Mouse (Mus musculus) left cerebral cortex, adult 18-20 months (tissue): ENCODE measurements around the gene Jmjd8. TPM values are rescaled to one million over a fixed set of nuclear protein-coding genes. Genes with fewer than 3 reads are reported as not detected.
A peak's percentile ranks its signal among the peaks of the same experiment; 100 is the strongest.
"Not testable (repeated sequence)": the region's sequence is repeated elsewhere in the genome, so short reads cannot be mapped to it uniquely, and the experiment has no call there.

Experiments
- DNase-seq, 2 experiments: peaks; one replicate each; pipeline ENCODE4 v3.0.0; 2021 to 2022; ENCODE audit warnings: low spot score in 2 of 2, mixed read lengths in 1 of 2
- total RNA-seq, 2 experiments: library from RNA; stranded (reverse); gene quantifications; 2 replicates each; pipeline ENCODE4 v1.2.3; 2021

Jmjd8 gene
- total RNA-seq, 2 experiments from 2014 or later: 43.5 to 52.3 TPM

DNA sequence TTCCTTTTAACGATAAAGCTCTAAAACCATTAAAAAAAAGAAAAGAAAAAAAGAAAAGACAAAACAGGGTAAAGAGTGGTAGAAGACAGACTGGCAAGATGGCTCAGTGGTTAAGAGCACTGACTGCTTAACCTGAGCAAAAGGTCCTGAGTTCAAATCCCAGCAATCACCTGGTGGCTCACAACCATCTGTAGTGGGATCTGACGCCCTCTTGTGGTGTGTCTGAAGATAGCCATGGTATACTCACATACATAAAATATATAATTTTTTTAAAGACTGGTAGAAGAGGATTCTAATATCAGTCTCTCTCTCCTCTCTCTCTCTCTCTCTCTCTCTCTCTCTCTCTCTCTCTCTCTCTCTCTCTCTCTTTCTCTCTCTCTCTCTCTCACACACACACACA lies 21.2 kb upstream of the Jmjd8 start:
- not testable (repeated sequence) for DNase-seq

DNA sequence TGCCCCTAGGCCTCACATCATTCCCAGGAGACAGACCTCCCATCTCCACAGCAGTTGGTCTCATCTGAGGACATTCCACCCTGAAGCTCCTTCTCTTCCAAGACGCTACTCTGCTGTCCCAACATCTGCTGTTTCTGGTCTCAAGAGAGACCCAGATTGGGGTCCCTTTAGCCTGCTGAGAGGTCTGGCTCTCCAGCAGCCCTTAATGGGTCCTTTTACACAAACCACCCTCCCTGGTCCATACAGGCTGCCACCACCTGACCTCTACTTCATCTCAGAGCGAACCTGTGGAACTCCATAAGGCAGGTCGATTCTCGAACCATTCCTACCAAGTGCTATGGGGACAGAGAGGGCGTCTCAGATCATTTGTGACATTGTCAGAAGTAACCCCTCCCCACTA lies 20.6 kb upstream of the Jmjd8 start:
- no peak for DNase-seq

DNA sequence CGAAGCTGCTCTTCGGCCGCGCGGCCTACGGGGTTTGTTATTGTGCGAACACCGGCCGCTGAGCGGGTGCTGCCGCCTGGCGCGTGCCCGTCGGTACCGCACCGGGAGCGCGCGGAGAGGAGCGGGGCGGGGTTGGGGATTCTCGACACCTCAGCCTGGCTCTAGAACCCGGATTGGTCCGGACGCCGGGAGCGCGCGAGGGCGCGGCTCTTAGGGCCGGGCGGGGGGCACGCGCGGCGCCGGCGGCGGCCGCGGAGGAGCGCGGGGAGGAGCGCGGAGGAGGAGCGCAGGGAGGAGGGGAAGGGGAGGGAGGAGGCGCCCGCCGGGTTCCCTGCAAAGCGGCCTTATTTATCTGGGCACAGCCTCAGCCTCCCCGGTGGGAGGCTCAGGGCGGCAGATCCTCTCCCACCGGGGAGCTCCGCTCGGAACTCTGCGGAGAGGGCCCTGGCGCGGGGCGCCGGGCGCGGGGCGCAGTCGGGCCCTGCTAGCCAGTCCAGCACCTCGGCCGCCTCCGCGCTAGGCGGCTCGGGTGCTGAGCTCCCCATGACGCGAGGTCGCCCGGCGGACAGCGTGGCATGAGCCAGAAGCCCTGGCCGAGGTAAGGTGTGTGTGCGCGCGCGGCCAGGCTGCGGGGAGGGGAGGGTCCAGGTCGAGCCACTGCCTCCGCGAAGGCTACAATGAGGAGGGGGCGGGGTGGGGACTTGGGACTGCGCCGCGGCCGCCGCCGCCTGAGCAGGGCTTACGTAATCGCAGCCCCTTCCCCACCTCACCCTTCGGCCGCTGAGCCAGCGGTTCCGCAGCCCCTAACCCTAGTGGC lies 19.7 kb upstream of the Jmjd8 start, which contains the start of gene Fbxl16:
Gene Fbxl16 (plus strand): TSS at position 297 of the 817 bp plus-strand sequence.
- peak; percentile 86 to 95 for DNase-seq

DNA sequence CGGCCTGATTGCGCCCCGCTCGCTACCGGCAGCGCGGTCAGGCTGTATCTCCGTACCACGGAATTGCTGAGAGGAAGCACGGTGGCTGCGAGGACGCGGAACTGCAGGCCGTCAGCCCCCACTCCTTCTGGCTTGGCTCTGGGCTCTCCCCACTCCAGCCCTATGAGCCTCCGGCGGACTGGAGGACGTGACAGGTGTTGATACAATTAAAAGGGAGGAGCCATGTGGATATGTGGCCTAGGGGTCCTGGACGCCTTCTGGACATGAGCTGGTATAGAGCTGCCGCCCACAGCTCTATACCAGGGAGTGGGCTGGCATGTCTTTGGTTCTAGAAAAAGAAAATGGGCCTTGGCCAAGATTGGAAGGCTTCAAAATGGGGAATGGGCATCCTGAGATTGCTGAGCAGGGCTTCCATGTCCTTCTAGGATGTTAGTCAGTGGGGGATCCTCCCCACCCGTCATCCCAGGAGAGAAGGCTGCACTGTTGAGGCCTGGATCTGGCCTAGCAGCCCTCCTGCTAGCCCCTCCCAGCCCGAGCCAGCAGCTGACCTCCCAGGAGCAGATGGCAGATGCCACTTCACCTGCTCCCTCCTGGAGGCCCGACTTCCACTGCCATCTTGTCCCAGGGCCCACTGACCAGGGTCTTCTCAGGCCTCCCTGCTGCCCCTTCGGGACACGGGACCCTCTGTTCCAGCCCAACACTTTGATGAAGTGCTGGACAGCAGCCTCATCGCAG lies 18.9 kb upstream of the Jmjd8 start:
- peak in 1 of 2 experiments; percentile 40 for DNase-seq

DNA sequence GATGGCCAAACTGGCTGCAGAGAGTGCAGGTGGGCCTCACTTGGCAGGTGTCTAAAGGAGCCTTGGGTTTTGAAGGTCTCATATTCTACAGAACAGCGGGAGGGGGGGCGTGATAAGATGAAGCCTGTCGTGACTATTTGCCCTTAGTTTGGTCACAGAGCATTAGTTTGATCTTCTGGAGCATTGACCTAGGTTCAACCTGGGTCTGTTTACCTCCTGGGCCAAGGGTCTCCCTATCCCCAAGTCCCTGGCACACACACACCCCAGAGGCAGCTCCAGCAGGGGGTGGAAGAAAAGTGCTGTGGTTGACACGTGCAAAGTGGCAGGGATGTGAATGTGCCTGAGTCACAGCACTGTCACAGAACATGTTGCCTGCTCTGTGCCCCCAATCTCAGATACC lies 17.8 kb upstream of the Jmjd8 start:
- no peak for DNase-seq

DNA sequence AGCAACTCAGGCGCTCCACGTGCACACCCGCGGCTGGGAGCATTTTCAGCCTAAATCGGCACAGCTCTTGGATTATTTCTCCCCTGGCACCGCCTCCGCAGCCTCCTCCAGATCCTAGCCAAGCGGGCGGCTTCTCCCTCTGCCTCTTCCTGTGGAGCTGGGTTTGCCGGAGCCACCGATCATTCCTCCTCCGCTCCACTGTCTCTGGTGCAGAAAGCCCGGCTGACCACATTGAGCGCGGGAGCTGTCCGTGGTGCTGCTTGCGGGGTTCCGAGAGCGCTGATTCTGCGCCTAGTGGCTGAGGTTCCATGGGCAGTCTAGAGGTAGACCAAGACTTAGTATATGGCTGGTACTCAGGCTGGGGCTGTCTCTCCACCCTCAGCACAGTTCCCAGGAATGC lies 15.2 kb upstream of the Jmjd8 start:
- DNase-seq: peak; percentile 87 to 93

DNA sequence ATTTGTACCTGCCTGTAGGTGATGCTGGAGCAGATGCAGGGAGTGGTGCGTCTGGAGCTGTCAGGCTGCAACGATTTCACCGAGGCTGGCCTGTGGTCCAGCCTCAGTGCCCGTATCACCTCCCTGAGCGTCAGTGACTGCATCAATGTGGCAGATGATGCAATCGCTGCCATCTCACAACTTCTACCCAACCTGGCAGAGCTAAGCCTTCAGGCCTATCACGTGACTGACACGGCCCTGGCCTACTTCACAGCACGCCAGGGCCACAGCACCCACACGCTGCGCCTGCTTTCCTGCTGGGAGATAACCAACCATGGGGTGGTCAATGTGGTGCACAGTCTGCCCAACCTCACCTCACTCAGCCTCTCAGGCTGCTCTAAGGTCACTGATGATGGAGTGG lies 11.0 kb upstream of the Jmjd8 start:
- no peak for DNase-seq

DNA sequence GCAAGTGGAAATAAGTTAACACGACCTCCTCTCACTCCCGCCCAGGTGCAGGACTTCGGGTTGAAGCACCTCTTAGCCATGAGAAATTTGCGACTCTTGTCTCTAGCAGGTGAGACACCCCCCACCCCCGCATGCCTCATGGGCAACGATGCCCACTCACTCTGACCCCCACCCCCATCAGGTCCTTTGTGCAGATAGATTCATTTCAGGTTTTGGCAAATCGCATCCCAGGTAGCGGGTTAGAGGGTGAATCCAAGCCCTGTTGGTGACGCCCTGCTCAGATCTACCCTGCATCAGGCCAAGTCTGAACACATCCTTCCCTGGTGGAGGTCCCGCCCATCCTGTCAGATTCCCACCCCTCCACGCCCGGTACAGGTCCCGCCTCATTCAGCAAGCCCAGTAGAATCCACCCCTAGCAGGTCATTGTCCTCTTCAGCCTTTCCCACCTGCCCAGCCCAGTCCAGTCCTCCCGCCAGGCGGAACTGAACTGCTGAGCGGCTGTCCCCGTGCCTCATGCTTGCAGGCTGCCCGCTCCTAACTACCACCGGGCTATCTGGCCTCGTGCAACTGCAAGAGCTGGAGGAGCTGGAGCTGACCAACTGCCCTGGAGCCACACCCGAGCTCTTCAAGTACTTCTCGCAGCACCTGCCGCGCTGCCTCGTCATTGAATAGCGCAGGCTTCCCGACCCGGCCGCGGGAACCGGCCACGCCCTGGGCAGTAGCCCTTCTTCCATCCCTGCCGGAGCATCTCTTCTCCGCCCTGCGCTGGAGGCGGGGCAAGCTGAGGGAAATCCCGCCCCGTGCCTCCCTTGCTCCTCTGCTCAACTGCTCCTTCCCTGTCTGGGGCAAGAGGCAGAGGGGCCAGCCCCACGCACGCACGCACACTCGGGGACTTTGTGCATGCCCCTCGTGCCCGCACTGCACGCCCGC lies 9.6 kb upstream of the Jmjd8 start:
- no peak for DNase-seq

DNA sequence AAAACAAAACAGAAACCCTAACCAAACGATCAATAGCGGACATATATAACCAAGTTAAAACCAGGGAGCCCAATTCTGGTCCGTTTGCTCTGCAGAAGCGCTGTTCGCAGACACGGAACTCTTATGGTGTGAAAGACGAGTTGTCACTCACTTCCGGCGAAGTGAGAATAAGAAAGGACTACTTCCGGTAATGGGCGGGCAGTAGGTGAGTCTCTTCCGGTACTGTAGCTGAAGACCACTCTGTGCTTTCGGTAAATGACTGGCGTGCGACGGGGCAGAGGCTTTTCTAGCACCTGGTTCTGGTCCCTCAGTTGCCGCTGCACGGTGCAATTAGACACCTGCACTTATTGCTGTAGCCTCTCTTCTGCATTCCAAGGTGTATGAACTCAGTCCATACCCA lies 5.2 kb upstream of the Jmjd8 start, which contains the start of gene Wdr24:
Gene Wdr24 (plus strand): TSS at position 176 of the 400 bp plus-strand sequence.
- DNase-seq: peak; percentile 71 to 80

DNA sequence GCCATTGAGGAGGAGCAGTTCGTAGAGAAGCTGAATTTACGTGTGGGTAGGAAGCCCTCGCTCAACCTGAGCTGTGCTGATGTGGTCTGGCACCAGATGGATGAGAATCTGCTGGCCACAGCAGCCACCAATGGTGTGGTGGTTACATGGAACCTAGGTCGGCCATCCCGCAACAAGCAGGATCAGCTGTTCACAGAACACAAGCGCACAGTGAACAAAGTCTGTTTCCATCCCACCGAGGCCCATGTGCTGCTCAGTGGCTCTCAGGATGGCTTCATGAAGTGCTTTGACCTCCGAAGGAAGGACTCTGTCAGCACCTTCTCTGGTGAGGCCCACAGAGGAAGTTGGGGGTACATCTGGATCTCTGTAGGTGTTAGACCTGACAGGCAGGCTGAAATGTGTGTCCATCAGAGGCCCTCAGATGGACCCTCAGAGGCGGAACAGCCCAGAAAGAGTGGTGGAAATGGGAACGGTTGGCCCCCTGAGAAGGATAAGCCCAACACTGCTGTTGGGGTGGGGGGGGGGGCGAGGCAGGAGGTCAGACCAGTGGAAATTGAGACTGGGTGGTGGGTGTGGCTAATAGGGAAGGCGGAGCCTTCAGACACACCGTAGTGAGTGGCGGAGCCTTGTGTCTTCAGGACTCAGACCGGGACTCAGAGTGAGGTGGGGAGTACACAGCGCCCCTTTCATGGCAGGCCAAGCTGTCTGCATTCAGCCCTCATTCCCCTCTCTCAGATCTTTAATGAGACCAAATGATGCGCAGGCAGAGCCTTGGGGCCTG lies 4.1 kb upstream of the Jmjd8 start:
- no peak for DNase-seq

DNA sequence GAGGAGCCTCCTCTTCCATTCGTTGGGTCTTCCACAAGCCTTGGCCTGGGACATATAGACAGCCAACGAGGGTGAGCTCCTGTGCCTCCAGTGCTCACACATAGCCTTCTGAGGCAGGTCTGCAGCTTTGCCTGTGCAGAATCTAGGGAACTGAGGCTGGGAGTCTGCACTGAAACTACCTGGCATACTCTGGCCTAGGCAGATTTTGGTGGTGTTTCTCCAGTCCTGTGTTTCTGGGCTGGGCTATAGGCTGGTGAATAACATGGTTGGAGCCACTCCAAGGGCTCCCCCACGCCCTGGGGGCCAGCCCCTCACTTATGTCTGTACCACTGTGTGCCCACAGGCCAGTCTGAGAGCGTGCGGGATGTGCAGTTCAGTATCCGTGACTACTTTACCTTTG lies 3.4 kb upstream of the Jmjd8 start:
- no peak for DNase-seq

DNA sequence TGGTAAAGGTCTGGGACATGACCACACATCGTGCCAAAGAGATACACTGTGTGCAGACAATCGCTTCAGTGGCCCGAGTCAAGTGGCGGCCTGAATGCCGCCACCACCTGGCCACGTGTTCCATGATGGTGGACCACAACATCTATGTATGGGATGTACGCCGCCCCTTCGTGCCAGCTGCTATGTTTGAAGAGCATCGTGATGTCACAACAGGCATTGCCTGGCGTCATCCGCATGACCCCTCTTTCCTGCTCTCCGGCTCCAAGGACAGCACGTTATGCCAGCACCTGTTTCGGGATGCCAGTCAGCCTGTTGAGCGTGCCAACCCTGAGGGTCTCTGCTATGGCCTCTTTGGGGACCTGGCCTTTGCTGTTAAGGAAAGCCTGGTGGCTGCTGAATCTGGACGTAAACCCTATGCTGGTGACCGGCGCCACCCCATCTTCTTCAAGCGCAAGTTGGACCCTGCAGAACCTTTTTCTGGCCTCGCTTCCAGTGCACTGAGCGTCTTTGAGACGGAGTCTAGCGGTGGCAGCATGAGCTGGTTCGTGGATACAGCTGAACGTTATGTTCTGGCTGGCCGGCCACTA lies 2.6 kb upstream of the Jmjd8 start:
- no peak for DNase-seq

DNA sequence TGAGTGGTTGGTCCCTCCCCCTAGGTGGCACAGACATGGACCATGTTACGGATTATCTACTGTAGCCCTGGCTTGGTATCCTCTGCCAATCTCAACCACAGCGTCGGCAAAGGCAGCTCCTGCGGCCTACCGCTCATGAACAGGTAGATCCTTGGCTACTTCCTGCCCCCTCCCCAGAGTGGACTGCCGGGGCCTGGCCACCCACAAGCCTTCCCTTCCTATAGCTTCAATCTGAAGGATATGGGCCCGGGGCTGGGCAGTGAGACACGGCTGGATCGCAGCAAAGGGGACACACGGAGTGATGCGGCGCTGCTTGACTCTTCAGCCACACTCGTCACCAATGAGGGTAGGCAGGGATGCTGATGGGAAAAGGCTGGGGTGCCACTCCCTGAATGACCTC lies 1.7 kb upstream of the Jmjd8 start:
- DNase-seq: no peak

DNA sequence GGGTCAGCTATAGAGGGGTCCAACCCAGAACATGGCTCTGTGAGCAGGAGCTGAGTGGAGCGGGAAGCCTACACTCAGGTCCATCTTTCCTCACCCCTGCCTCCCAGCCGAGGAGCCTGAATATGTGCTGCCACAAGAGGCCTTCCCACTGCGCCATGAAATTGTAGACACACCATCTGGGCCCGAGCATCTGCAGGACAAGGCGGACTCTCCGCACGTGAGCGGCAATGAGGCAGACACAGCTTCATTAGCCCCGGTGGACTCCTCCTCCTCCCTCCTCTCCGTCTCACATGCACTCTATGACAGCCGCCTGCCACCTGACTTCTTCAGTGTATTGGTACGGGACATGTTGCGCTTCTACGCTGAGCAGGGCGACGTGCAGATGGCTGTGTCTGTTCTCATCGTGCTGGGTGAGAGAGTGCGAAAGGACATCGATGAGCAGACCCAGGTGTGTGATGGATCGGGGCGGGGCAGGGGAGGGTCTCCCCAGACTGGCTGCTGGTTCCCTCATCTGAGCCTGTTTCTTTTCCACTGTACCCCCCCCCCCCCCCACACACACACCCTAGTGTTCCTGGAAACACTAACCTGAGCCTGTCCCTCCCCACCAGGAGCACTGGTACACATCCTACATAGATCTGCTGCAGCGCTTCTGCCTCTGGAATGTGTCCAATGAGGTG lies 983 bp upstream of the Jmjd8 start:
- no peak for DNase-seq

DNA sequence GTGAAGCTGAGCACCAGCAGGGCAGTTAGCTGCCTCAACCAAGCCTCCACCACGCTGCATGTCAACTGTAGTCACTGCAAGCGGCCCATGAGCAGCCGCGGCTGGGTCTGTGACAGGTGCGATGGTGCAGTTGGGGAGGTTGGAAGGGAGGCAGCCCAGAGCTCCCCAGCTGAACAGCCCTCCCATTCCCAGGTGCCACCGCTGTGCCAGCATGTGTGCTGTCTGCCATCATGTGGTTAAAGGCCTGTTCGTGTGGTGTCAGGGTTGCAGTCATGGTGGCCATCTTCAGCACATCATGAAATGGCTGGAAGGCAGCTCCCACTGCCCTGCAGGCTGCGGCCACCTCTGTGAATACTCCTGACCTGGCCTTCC lies 458 bp upstream of the Jmjd8 start:
- DNase-seq: no peak

DNA sequence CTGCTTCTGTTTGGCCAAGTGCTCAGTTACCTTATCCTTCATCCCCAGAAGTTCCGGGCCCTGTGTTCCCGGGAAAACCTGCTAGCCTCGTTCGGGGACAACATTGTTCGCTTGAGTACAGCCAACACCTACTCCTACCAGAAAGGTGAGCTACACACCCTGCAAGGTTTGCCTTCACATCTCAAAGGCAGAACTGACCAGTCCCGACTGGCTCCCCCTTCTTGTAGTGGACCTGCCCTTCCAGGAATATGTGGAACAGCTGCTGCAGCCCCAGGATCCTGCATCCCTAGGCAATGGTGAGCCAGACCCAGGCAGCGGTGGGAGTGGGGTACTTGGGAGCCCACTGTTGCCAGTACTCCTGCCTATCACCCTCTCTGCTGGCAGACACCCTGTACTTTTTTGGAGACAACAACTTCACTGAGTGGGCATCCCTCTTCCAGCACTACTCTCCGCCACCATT lies 921 bp downstream of the Jmjd8 start:
- no peak for DNase-seq

DNA sequence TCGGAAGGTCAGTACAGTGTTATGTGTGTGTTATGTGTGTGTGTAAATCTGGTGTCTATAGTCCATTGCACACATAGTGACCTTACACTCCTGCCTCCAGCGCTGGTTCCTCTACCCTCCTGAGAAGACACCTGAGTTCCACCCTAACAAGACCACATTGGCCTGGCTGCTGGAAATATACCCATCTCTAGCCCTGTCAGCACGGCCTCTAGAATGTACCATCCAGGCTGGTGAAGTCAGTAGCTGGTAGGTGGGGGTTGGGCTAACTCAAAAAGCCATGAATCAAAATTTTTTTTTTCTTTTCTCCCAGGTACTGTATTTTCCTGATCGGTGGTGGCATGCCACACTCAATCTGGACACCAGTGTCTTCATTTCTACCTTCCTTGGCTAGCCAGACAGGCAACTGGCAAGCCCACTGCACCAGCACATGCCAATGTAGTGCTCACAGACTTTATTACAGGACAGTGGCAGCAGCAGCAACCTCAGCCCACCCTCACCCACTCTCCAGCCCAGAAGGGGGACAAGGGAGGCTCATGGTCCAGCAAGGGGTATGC lies 1.6 kb downstream of the Jmjd8 start:
- no peak for DNase-seq

DNA sequence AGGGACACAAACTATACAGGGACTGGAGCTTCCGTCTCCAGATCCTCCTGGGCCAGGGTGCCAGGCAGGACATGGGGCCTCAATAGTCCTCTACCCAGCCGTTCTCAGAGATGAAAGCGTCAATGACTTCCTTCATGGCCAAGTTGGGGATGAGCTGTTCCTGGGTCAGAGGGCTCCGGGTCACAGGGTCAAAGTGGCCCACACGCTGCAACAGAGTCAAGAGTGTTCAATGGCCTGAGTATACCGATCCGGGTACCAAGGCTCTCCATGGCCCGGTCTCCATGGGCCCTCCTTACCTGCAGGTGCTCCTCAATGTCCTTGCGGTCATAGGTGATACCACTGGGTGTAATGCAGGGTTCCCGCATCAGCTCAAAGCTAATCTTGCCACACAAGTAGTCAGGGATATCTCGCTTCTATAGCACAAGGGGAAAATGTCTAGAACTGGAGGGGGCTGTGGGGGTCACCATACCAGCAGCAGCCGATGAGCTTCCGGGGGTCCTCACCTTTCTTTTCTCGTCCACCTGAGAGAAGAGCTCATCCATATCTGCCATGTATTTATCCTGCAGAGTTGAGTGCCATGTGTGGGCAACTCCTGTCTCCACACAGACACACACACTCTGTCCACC lies 2.3 kb downstream of the Jmjd8 start:
- no peak for DNase-seq
